Mouse (Mus musculus) thymus, adult 2 months (tissue): ENCODE results near the gene Olfr697.
"Not testable (repeated sequence)": the region's sequence is repeated elsewhere in the genome, so short reads cannot be mapped to it uniquely, and the experiment has no call there.

Source experiments
- CTCF ChIP-seq: fragments of 200-500 bp; IDR thresholded peaks from 2 replicates; pipeline ENCODE4 v1.5.1; 2012; ENCODE audit warnings: mild to moderate bottlenecking, control low read depth, low read length, moderate library complexity, borderline replicate concordance; ENCODE audit not compliant: control insufficient read depth, poor library complexity, insufficient read depth; ENCODE audit errors: extremely low read depth
- POLR2A ChIP-seq: fragments of 200-500 bp; IDR thresholded peaks from 2 replicates; pipeline ENCODE4 v1.6.1; 2012; ENCODE audit warnings: mild to moderate bottlenecking, low read length, control low read depth, moderate library complexity; ENCODE audit not compliant: control insufficient read depth, poor library complexity, insufficient read depth; ENCODE audit errors: extremely low read depth

GRCm38 (mm10) chr7:106761008-106761407 lies 18.8 kb upstream of the Olfr697 start:
- not testable (repeated sequence) for TF ChIP-seq CTCF, POLR2A
